19 mouse cellular contexts compared by ENCODE assay signal in genomic region chr16:72747696-72748095, GRCm38 (mm10).
A peak's percentile ranks its signal among the peaks of the same experiment; 100 is the strongest.
DNase-seq lines count a peak whose midpoint lies in the region; ATAC-seq and TF ChIP-seq lines count a peak whose summit lies in the region.
"Had no signal": no experiment of that assay in that cellular context is flagged by ENCODE, and none has a peak within 500 bp of the region (broad histone marks: within the 10 kb centered on the region; RNA-seq: fewer than 3 reads in every experiment).

No protein-coding gene starts in this region.

- H3K4me1 ChIP-seq in hindbrain, embryonic 13.5 days (replicated peaks), result 0 out of 2 replicates have a peak, but pooled peaks cover 3% of the 10 kb centered on the region
- H3K4me1 ChIP-seq in hindbrain, embryonic 16.5 days (ENCODE audit: control insufficient read depth, insufficient read depth, low read depth, low read length), result peaks cover 2% of the 10 kb centered on the region; the same call in 1 of the 2 replicates
- peaks cover 4% of the 10 kb centered on the region; the same call in 1 of the 2 replicates for H3K4me1 ChIP-seq in midbrain, embryonic 14.5 days (ENCODE audit: control insufficient read depth, insufficient read depth, low read length)
- peaks cover 3% of the 10 kb centered on the region; the same call in 1 of the 2 replicates for H3K4me1 ChIP-seq in midbrain, embryonic 16.5 days (ENCODE audit: control insufficient read depth, insufficient read depth, low read length)
- H3K4me1 ChIP-seq: forebrain, embryonic 13.5 days; heart, embryonic 12.5 days had no signal

- no peak for TF ChIP-seq CTCF in brain, embryonic 14.5 days (IDR thresholded peaks at IDR 0.05; ENCODE audit: borderline replicate concordance, extremely low read depth, insufficient read depth, insufficient read length)

- peak; percentile 15 for DNase-seq in cerebellum, adult 9-10 months
- no peak for DNase-seq in cerebellum, adult 9-11 months
- DNase-seq in midbrain, embryonic 14.5 days, result peak; percentile 34
- peak; percentile 42 for DNase-seq in brain, embryonic 14.5 days (ENCODE audit: low read depth)
- DNase-seq in retina, postnatal 1 day, result no peak
- DNase-seq: adrenal gland, postnatal 10 days; cerebellum, adult 8-10 months; embryo, embryonic 11 days; forebrain, postnatal 0 days; gastrocnemius, postnatal 14 days had no signal

- WGBS in hindbrain, embryonic 13.5 days, result 45% methylated on average over 5 of the region's 5 CpGs
- WGBS in hindbrain, embryonic 16.5 days, result 54% methylated on average over 5 of the region's 5 CpGs
- WGBS in midbrain, embryonic 14.5 days, result 45% methylated on average over 5 of the region's 5 CpGs
- 50% methylated on average over 5 of the region's 5 CpGs for WGBS in midbrain, embryonic 16.5 days

- TF ChIP-seq POLR2A in brain, embryonic 14.5 days (IDR thresholded peaks at IDR 0.05; ENCODE audit: borderline replicate concordance, extremely low read depth, insufficient read depth, insufficient read length, poor library complexity, severe bottlenecking), result no peak

- H3K9ac ChIP-seq in hindbrain, embryonic 13.5 days, result no peak overlapping the region
- no peak overlapping the region for H3K9ac ChIP-seq in hindbrain, embryonic 16.5 days (ENCODE audit: low read depth, low read length)
- H3K9ac ChIP-seq in midbrain, embryonic 14.5 days (replicated peaks; ENCODE audit: low read length), result no peak overlapping the region
- no peak overlapping the region for H3K9ac ChIP-seq in midbrain, embryonic 16.5 days (ENCODE audit: low read depth, low read length)
- H3K9ac ChIP-seq: embryonic facial prominence, embryonic 13.5 days; forebrain, embryonic 13.5 days; forebrain, postnatal 0 days; heart, embryonic 12.5 days; hindbrain, embryonic 14.5 days had no signal

- 0 out of 2 replicates have a peak, but pooled peaks cover 2% of the 10 kb centered on the region for H3K9me3 ChIP-seq in hindbrain, embryonic 13.5 days
- peaks cover 6% of the 10 kb centered on the region for H3K9me3 ChIP-seq in hindbrain, embryonic 16.5 days (ENCODE audit: control insufficient read depth, low read length)
- H3K9me3 ChIP-seq in midbrain, embryonic 14.5 days (ENCODE audit: control insufficient read depth, low read length), result peaks cover 9% of the 10 kb centered on the region; the same call in 1 of the 2 replicates
- H3K9me3 ChIP-seq in midbrain, embryonic 16.5 days (replicated peaks; ENCODE audit: control insufficient read depth, low read length, poor library complexity, severe bottlenecking), result no peaks in the 10 kb centered on the region
- H3K9me3 ChIP-seq: forebrain, embryonic 13.5 days had no signal

- H3K36me3 ChIP-seq in hindbrain, embryonic 13.5 days, result peaks cover 10% of the 10 kb centered on the region
- peaks cover 4% of the 10 kb centered on the region for H3K36me3 ChIP-seq in hindbrain, embryonic 16.5 days (ENCODE audit: control insufficient read depth, insufficient read depth, low read length)
- H3K36me3 ChIP-seq in midbrain, embryonic 14.5 days (ENCODE audit: control insufficient read depth, insufficient read depth, low read length), result peaks cover 9% of the 10 kb centered on the region
- 0 out of 2 replicates have a peak, but pooled peaks cover 5% of the 10 kb centered on the region for H3K36me3 ChIP-seq in midbrain, embryonic 16.5 days (ENCODE audit: control insufficient read depth, insufficient read depth, low read length)

- ATAC-seq in hindbrain, embryonic 13.5 days (ENCODE audit: low FRiP score), result no peak
- no peak for ATAC-seq in hindbrain, embryonic 16.5 days
- ATAC-seq in midbrain, embryonic 14.5 days (ENCODE audit: low FRiP score, low TSS enrichment), result no peak
- no peak for ATAC-seq in midbrain, embryonic 16.5 days
- ATAC-seq: forebrain, embryonic 13.5 days; forebrain, postnatal 0 days; inflammation-experienced regulatory T-cells, adult 6 months; intestine, postnatal 0 days had no signal

- H3K27ac ChIP-seq in hindbrain, embryonic 13.5 days, result peak overlapping the region; percentile 26; the same call in 1 of the 2 replicates
- H3K27ac ChIP-seq in hindbrain, embryonic 16.5 days (ENCODE audit: low read depth, low read length), result no peak overlapping the region
- H3K27ac ChIP-seq in midbrain, embryonic 14.5 days (replicated peaks; ENCODE audit: low read depth, low read length), result no peak overlapping the region
- no peak overlapping the region for H3K27ac ChIP-seq in midbrain, embryonic 16.5 days (ENCODE audit: low read length)
- H3K27ac ChIP-seq: embryonic facial prominence, embryonic 13.5 days; forebrain, embryonic 13.5 days; hindbrain, embryonic 14.5 days had no signal

- no peak overlapping the region for H3K4me2 ChIP-seq in hindbrain, embryonic 13.5 days
- no peak overlapping the region for H3K4me2 ChIP-seq in hindbrain, embryonic 16.5 days (ENCODE audit: low read length)
- H3K4me2 ChIP-seq in midbrain, embryonic 14.5 days (ENCODE audit: low read length), result no peak overlapping the region
- no peak overlapping the region for H3K4me2 ChIP-seq in midbrain, embryonic 16.5 days (ENCODE audit: low read length)
- H3K4me2 ChIP-seq: embryonic facial prominence, embryonic 13.5 days; forebrain, embryonic 13.5 days; heart, embryonic 12.5 days; hindbrain, embryonic 14.5 days had no signal

- H3K4me3 ChIP-seq in hindbrain, embryonic 13.5 days, result no peak overlapping the region
- no peak overlapping the region for H3K4me3 ChIP-seq in hindbrain, embryonic 16.5 days (ENCODE audit: low read length)
- H3K4me3 ChIP-seq in midbrain, embryonic 14.5 days (replicated peaks; ENCODE audit: low read depth, low read length), result no peak overlapping the region
- H3K4me3 ChIP-seq in midbrain, embryonic 16.5 days (ENCODE audit: low read depth, low read length), result no peak overlapping the region
- H3K4me3 ChIP-seq: embryonic facial prominence, embryonic 13.5 days; forebrain, embryonic 13.5 days; heart, embryonic 12.5 days had no signal

- no peaks in the 10 kb centered on the region for H3K27me3 ChIP-seq in hindbrain, embryonic 13.5 days
- no peaks in the 10 kb centered on the region for H3K27me3 ChIP-seq in hindbrain, embryonic 16.5 days (replicated peaks; ENCODE audit: control insufficient read depth, insufficient read depth, low read length)
- H3K27me3 ChIP-seq in midbrain, embryonic 14.5 days (ENCODE audit: control insufficient read depth, insufficient read depth, low read length), result no peaks in the 10 kb centered on the region
- no peaks in the 10 kb centered on the region for H3K27me3 ChIP-seq in midbrain, embryonic 16.5 days (ENCODE audit: control insufficient read depth, insufficient read depth, low read depth, low read length)
- H3K27me3 ChIP-seq: embryonic facial prominence, embryonic 13.5 days; forebrain, embryonic 13.5 days; heart, embryonic 12.5 days had no signal

Comparison
In these comparisons a context has a peak if more than half of its experiments do, and no peak if none do; other contexts are left out.
1. DNase-seq: peak in cerebellum, adult 9-10 months (single experiment), midbrain, embryonic 14.5 days (single experiment) and brain, embryonic 14.5 days (single experiment); none in cerebellum, adult 9-11 months (single experiment) and retina, postnatal 1 day (single experiment).